Mouse (Mus musculus): ENCODE results near the gene P2rx7. TPM values are rescaled to one million over a fixed set of nuclear protein-coding genes. Genes with fewer than 3 reads are reported as not detected.
A peak's percentile ranks its signal among the peaks of the same experiment; 100 is the strongest.

The P2rx7 gene
- polyA plus RNA-seq, 1 experiment from 2014 or later, result 46.6 TPM

GRCm38 (mm10) chr5:122715723-122716122, 72.0 kb downstream of the P2rx7 start:
- no peak overlapping the region for H3K4me3 ChIP-seq (ENCODE audit: inconsistent target)
- H3K36me3 ChIP-seq (ENCODE audit: inconsistent target), result peaks cover 90% of the 10 kb centered on the region
- H3K79me2 ChIP-seq (ENCODE audit: inconsistent target), result peaks cover 43% of the 10 kb centered on the region
- no peak overlapping the region for H3K27ac ChIP-seq
- WGBS (ENCODE audit: missing documents), result 80% methylated on average over 1 of the region's 1 CpGs

DNA sequence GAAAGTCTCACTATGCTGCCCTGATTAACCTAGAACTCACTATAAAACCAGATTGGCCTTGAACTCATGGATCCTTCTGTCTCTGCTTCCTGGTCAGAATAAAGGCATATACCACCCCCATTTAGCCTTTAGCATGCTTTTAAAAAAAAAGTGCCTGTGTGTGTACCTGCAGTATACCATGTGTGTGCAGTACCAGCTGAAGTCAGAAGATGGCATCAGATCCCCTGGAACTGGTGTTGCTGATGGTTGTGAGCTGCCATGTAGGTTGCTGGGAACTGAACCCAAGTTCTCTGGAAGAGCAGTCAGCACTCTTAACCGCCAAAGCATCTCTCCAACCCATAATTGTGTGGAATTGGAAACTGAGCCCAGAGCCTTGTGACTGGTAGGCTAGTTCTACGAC, 73.1 kb downstream of the P2rx7 start:
- no peak overlapping the region for H3K4me3 ChIP-seq (ENCODE audit: inconsistent target)
- H3K36me3 ChIP-seq (ENCODE audit: inconsistent target), result peaks cover 92% of the 10 kb centered on the region
- H3K79me2 ChIP-seq (ENCODE audit: inconsistent target), result peaks cover 33% of the 10 kb centered on the region
- 100% methylated on average over 2 of the region's 2 CpGs for WGBS (ENCODE audit: missing documents)
- no peak overlapping the region for H3K27ac ChIP-seq

DNA sequence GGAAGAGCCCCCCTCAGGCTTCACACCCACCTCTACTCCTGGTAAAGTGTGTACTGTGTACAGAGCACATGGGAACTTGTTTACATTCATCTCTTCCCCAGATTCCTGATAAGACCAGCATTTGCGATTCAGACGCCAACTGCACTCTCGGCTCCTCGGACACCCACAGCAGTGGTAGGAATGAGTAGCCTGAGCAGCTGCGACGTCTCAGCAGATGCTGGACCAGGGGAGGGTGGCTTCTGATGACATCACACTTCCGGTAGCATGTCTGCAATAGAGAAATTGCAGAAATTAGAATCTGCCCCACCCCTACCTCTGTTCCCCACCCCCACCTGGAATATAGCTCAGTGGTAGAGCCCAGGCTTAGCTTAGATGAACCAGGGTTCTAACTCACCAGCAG, 74.7 kb downstream of the P2rx7 start:
- peaks cover 90% of the 10 kb centered on the region for H3K36me3 ChIP-seq (ENCODE audit: inconsistent target)
- peaks cover 16% of the 10 kb centered on the region; the same call in 1 of the 2 replicates for H3K79me2 ChIP-seq (ENCODE audit: inconsistent target)
- 63% methylated on average over 6 of the region's 7 CpGs for WGBS (ENCODE audit: missing documents)
- no peak overlapping the region for H3K4me3 ChIP-seq (ENCODE audit: inconsistent target)
- H3K27ac ChIP-seq, result no peak overlapping the region

GRCm38 (mm10) chr5:122719168-122719567, 75.5 kb downstream of the P2rx7 start:
- H3K79me2 ChIP-seq (ENCODE audit: inconsistent target), result peaks cover 9% of the 10 kb centered on the region; the same call in 1 of the 2 replicates
- H3K27ac ChIP-seq, result no peak overlapping the region
- 83% methylated on average over 8 of the region's 8 CpGs for WGBS (ENCODE audit: missing documents)
- peaks cover 93% of the 10 kb centered on the region for H3K36me3 ChIP-seq (ENCODE audit: inconsistent target)
- no peak overlapping the region for H3K4me3 ChIP-seq (ENCODE audit: inconsistent target)

DNA sequence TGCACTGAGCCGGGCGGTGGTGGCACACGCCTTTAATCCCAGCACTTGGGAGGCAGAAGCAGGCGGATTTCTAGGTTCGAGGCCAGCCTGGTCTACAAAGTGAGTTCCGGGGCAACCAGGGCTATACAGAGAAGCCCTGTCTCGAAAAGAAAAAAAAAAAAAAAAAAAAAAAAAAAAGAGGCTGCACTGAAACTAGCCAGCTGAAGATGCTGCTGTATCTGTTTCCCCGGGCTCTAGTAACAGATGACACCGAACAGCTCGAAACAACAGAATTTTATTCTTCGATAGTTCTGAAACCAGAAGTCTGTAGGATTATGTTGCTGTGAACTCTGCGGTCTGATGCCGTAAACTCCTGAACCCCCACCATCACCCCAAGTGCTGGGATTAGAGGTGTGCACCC, 81.7 kb downstream of the P2rx7 start:
- WGBS (ENCODE audit: missing documents), result 88% methylated on average over 5 of the region's 13 CpGs
- H3K27ac ChIP-seq, result no peak overlapping the region
- peaks cover 73% of the 10 kb centered on the region for H3K36me3 ChIP-seq (ENCODE audit: inconsistent target)
- H3K79me2 ChIP-seq (ENCODE audit: inconsistent target), result no peaks in the 10 kb centered on the region
- H3K4me3 ChIP-seq (ENCODE audit: inconsistent target), result no peak overlapping the region

GRCm38 (mm10) chr5:122726068-122726467, 82.4 kb downstream of the P2rx7 start:
- Histone ChIP-seq H3K27ac (no peak overlapping the region), H3K36me3 (ENCODE audit: inconsistent target) (peaks cover 67% of the 10 kb centered on the region), H3K79me2 (ENCODE audit: inconsistent target) (no peaks in the 10 kb centered on the region), H3K4me3 (ENCODE audit: inconsistent target) (no peak overlapping the region)
- WGBS (ENCODE audit: missing documents), result 28% methylated on average over 7 of the region's 7 CpGs

DNA sequence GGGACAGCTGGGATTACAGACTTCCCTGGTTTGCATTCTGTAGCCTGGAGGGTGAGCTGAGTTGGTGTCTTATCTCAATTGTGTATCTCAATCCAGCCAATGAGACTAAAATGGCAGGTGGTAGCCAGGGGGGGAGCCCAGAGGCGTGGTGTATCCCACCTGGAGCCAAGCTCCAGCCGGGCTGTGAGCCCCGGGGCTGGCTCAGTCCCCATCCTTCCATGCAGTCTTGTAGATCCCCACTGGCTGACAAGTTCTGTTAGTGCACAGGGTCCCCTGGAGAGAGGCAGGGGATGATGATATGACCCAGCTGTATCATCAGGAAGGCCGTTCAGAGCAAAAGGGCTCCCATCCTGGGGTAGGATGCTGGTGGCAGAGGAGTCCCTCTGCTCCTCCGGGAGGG, 82.9 kb downstream of the P2rx7 start:
- no peaks in the 10 kb centered on the region for H3K79me2 ChIP-seq (ENCODE audit: inconsistent target)
- 98% methylated on average over 5 of the region's 5 CpGs for WGBS (ENCODE audit: missing documents)
- H3K4me3 ChIP-seq (ENCODE audit: inconsistent target), result no peak overlapping the region
- no peak overlapping the region for H3K27ac ChIP-seq
- H3K36me3 ChIP-seq (ENCODE audit: inconsistent target), result peaks cover 61% of the 10 kb centered on the region

DNA sequence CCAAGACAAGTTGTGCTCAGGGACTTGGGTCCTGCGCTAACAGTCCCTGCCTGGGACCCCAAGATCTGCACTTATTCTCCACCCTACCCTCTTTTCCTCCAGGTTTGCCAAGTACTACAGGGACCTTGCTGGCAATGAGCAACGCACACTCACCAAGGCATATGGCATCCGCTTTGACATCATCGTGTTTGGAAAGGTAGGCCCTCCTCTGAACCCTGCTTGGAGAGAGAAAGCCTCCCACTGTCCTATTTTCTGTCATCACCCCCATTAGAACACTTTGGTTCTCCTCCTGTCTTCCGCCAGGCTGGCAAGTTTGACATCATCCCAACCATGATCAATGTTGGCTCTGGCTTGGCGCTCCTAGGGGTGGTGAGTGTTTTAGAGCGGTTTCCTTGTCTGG, 83.4 kb downstream of the P2rx7 start:
- H3K27ac ChIP-seq, result no peak overlapping the region
- WGBS (ENCODE audit: missing documents), result 99% methylated on average over 7 of the region's 7 CpGs
- H3K36me3 ChIP-seq (ENCODE audit: inconsistent target), result peaks cover 56% of the 10 kb centered on the region
- no peak overlapping the region for H3K4me3 ChIP-seq (ENCODE audit: inconsistent target)
- no peaks in the 10 kb centered on the region for H3K79me2 ChIP-seq (ENCODE audit: inconsistent target)

- 83% methylated on average over 9 of the region's 10 CpGs for WGBS (ENCODE audit: missing documents)
These were observed 87.1 kb downstream of the P2rx7 start for GRCm38 (mm10) chr5:122730776-122731175.

DNA sequence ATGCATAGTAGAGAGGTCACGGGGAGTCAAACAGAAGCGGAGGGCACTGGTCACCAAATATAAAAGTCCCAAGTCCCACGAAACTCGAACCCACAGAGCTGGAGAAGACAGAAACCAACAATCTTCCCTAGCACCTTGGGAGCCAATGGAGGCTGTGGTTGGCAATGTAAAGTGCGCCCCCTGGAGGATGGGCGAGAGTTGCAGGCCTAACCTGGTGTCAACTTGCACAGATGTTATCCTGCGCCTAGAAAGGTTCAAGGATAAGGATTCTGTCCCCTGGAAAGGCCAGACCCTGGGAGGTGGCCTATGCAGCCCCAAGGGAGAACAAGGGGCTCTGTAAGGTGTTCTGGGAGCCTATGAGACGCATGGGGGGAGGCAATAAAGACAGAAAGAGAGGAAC, 87.6 kb downstream of the P2rx7 start:
- WGBS (ENCODE audit: missing documents), result 42% methylated on average over 8 of the region's 8 CpGs
- peaks cover 38% of the 10 kb centered on the region for H3K36me3 ChIP-seq (ENCODE audit: inconsistent target)

More at GRCm38 (mm10) chr5:122730776-122731175, 87.1 kb downstream of the P2rx7 start:
- Histone ChIP-seq H3K4me3 (ENCODE audit: inconsistent target) (no peak overlapping the region), H3K27ac (no peak overlapping the region), H3K36me3 (ENCODE audit: inconsistent target) (peaks cover 36% of the 10 kb centered on the region), H3K79me2 (ENCODE audit: inconsistent target) (no peaks in the 10 kb centered on the region)

GRCm38 (mm10) chr5:122731991-122732673, 88.4 kb downstream of the P2rx7 start:
- no peaks in the 10 kb centered on the region for H3K79me2 ChIP-seq (ENCODE audit: inconsistent target)
- WGBS (ENCODE audit: missing documents), result 17% methylated on average over 15 of the region's 15 CpGs
- peaks cover 36% of the 10 kb centered on the region for H3K36me3 ChIP-seq (ENCODE audit: inconsistent target)
- H3K4me3 ChIP-seq (ENCODE audit: inconsistent target), result no peak overlapping the region
- peak overlapping the region; percentile 42 for H3K27ac ChIP-seq

More for the DNA sequence above, 87.6 kb downstream of the P2rx7 start:
- no peak overlapping the region for H3K4me3 ChIP-seq (ENCODE audit: inconsistent target)
- H3K27ac ChIP-seq, result no peak overlapping the region; the same call in 1 of the 2 replicates
- no peaks in the 10 kb centered on the region for H3K79me2 ChIP-seq (ENCODE audit: inconsistent target)

DNA sequence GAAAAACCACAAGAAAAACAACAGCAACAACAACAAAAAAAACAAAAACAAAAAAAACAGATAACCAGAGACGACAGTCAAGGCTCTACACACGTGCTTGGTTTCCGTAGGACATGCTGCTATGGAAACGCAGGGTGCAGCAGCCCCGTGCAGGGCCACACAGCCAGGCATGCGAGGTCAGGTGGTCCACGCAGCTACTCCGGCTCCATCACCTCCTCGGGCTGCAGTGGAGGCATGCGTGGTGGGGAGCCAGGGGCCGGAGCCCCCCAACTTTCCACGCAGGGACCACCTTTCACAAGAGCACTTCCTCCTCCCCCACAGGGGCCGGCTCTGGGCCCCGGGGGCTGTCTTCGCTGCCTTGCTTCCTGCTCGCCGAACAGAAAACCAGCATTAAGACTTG, 90.2 kb downstream of the P2rx7 start:
- Histone ChIP-seq H3K79me2 (ENCODE audit: inconsistent target) (no peaks in the 10 kb centered on the region), H3K27ac (no peak overlapping the region), H3K36me3 (ENCODE audit: inconsistent target) (peaks cover 26% of the 10 kb centered on the region; the same call in 1 of the 2 replicates), H3K4me3 (ENCODE audit: inconsistent target) (no peak overlapping the region)
- WGBS (ENCODE audit: missing documents), result 42% methylated on average over 14 of the region's 17 CpGs

GRCm38 (mm10) chr5:122735853-122736252, 92.1 kb downstream of the P2rx7 start:
- Histone ChIP-seq H3K27ac (no peak overlapping the region), H3K79me2 (ENCODE audit: inconsistent target) (no peaks in the 10 kb centered on the region), H3K36me3 (ENCODE audit: inconsistent target) (peaks cover 33% of the 10 kb centered on the region; the same call in 1 of the 2 replicates), H3K4me3 (ENCODE audit: inconsistent target) (no peak overlapping the region)
- 87% methylated on average over 7 of the region's 7 CpGs for WGBS (ENCODE audit: missing documents)

GRCm38 (mm10) chr5:122736761-122737160, 93.0 kb downstream of the P2rx7 start:
- Histone ChIP-seq H3K36me3 (ENCODE audit: inconsistent target) (peaks cover 42% of the 10 kb centered on the region; the same call in 1 of the 2 replicates), H3K79me2 (ENCODE audit: inconsistent target) (no peaks in the 10 kb centered on the region), H3K4me3 (ENCODE audit: inconsistent target) (no peak overlapping the region), H3K27ac (no peak overlapping the region)
- 96% methylated on average over 15 of the region's 15 CpGs for WGBS (ENCODE audit: missing documents)
